Mouse (Mus musculus): ENCODE results near the gene Poc1b.

GRCm38 (mm10) chr10:99211021-99211420 is 104.2 kb downstream of the Poc1b start:
- TF ChIP-seq POLR2A (IDR thresholded peaks at IDR 0.05; ENCODE audit: extremely low read depth, insufficient read depth, low read length) (no peak), CTCF (IDR thresholded peaks at IDR 0.05; ENCODE audit: low read depth, low read length) (no peak)
